Mouse (Mus musculus) myocyte (in vitro differentiated cells): ENCODE measurements around the gene Sec22b. TPM values are rescaled to one million over a fixed set of nuclear protein-coding genes. Genes with fewer than 3 reads are reported as not detected.

Experiments used
- H3K27me3 ChIP-seq: one replicate; pipeline ENCODE4 v1.6.1; 2011; ENCODE audit not compliant: control insufficient read depth, insufficient read depth, insufficient read length
- H3K36me3 ChIP-seq: one replicate; pipeline ENCODE4 v1.6.1; 2011; ENCODE audit not compliant: control insufficient read depth, insufficient read depth
- H3K4me2 ChIP-seq: one replicate; pipeline ENCODE4 v1.6.1; 2011; ENCODE audit warnings: low read depth, control low read depth
- H3K4me3 ChIP-seq: one replicate; pipeline ENCODE4 v1.5.1; 2011; ENCODE audit warnings: mild to moderate bottlenecking, control low read depth, moderate library complexity
- H3K79me2 ChIP-seq: one replicate; pipeline ENCODE4 v1.6.1; 2011; ENCODE audit not compliant: control insufficient read depth, insufficient read depth
- H3ac ChIP-seq: one replicate; pipeline ENCODE4 v1.6.1; 2011; ENCODE audit not compliant: control insufficient read depth, insufficient read length
- CEBPB ChIP-seq: IDR thresholded peaks from 2 replicates; pipeline ENCODE4 v1.6.1; 2011; ENCODE audit warnings: mild to moderate bottlenecking, moderate library complexity; ENCODE audit not compliant: poor library complexity, insufficient read depth, severe bottlenecking
- E2F4 ChIP-seq: IDR thresholded peaks from one replicate; pipeline ENCODE4 v1.6.1; 2011; ENCODE audit warnings: mild to moderate bottlenecking, control low read depth, moderate library complexity; ENCODE audit not compliant: insufficient read depth
- MAX ChIP-seq: IDR thresholded peaks from one replicate; pipeline ENCODE4 v1.6.1; 2011; ENCODE audit warnings: low read depth, mild to moderate bottlenecking, control low read depth
- MYOD1 ChIP-seq, 3 experiments: IDR thresholded peaks; one replicate each; pipeline ENCODE4 v1.6.1; 2011; ENCODE audit warnings: control low read depth in 2 of 3, low read depth in 2 of 3, mild to moderate bottlenecking in 2 of 3, moderate library complexity in 1 of 3; ENCODE audit not compliant: insufficient read length in 2 of 3, control insufficient read depth in 1 of 3
- MYOG ChIP-seq, 3 experiments: IDR thresholded peaks; one replicate each; pipeline ENCODE4 v1.6.1; 2011; ENCODE audit warnings: control low read depth in 2 of 3, low read depth in 2 of 3, mild to moderate bottlenecking in 2 of 3; ENCODE audit not compliant: insufficient read length in 2 of 3, control insufficient read depth in 1 of 3, insufficient read depth in 1 of 3
- POLR2A ChIP-seq: IDR thresholded peaks from one replicate; pipeline ENCODE4 v1.6.1; 2011; ENCODE audit warnings: low read depth, mild to moderate bottlenecking, control low read depth, moderate library complexity; ENCODE audit not compliant: insufficient read length
- POLR2AphosphoS2 ChIP-seq: IDR thresholded peaks from one replicate; pipeline ENCODE4 v1.6.1; 2011; ENCODE audit warnings: low read depth, control low read depth; ENCODE audit not compliant: insufficient read length
- REST ChIP-seq: IDR thresholded peaks from one replicate; pipeline ENCODE4 v1.6.1; 2011; ENCODE audit warnings: mild to moderate bottlenecking, control low read depth, moderate library complexity; ENCODE audit not compliant: insufficient read depth, insufficient read length
- SRF ChIP-seq: IDR thresholded peaks from one replicate; pipeline ENCODE4 v1.6.1; 2011; ENCODE audit warnings: low read depth; ENCODE audit not compliant: control insufficient read depth, insufficient read length
- TCF12 ChIP-seq: IDR thresholded peaks from one replicate; pipeline ENCODE4 v1.6.1; 2011; ENCODE audit warnings: mild to moderate bottlenecking, control low read depth; ENCODE audit not compliant: poor library complexity, insufficient read depth, severe bottlenecking
- TCF3 ChIP-seq: IDR thresholded peaks from one replicate; pipeline ENCODE4 v1.6.1; 2011; ENCODE audit warnings: low read depth, control low read depth; ENCODE audit not compliant: insufficient read length
- USF1 ChIP-seq: IDR thresholded peaks from one replicate; pipeline ENCODE4 v1.6.1; 2011; ENCODE audit warnings: low read depth, mild to moderate bottlenecking, control low read depth, moderate library complexity
- polyA plus RNA-seq: library from polyadenylated mRNA; unstranded; fragments of >200 nt; fragmentation: generic; extraction: Trizol; gene quantifications from one replicate; pipeline ENCODE4 v1.2.1, GENCODE M21; 2012; ENCODE audit warnings: missing spikeins

Sec22b gene
- polyA plus RNA-seq, 1 experiment, result 55.6 TPM

GRCm38 (mm10) chr3:97925246-97925645, 24.3 kb downstream of the Sec22b start:
- no peak overlapping the region for H3K4me2 ChIP-seq
- H3K36me3 ChIP-seq, result peaks cover 26% of the 10 kb centered on the region
- no peaks in the 10 kb centered on the region for H3K79me2 ChIP-seq
- no peaks in the 10 kb centered on the region for H3K27me3 ChIP-seq
- H3K4me3 ChIP-seq, result no peak overlapping the region
- H3ac ChIP-seq, result no peak overlapping the region
- TF ChIP-seq POLR2A (no peak), TCF12 (no peak), SRF (no peak), POLR2AphosphoS2 (peak; percentile 29), E2F4 (no peak), USF1 (no peak), CEBPB (no peak), TCF3 (no peak), MYOD1 (IDR thresholded peaks at IDR 0.05; ENCODE audit: control insufficient read depth in 1 of 3, insufficient read length in 2 of 3, low read depth in 2 of 3) (peak in 1 of 3 experiments; percentile 73), MYOG (IDR thresholded peaks at IDR 0.05; ENCODE audit: control insufficient read depth in 1 of 3, insufficient read depth in 1 of 3, insufficient read length in 2 of 3, low read depth in 2 of 3) (peak in 1 of 3 experiments; percentile 71)

- H3K4me2 ChIP-seq, result no peak overlapping the region
- no peaks in the 10 kb centered on the region for H3K79me2 ChIP-seq
- TF ChIP-seq REST (no peak), USF1 (no peak)
- no peak overlapping the region for H3K4me3 ChIP-seq
- H3ac ChIP-seq, result no peak overlapping the region
- peaks cover 7% of the 10 kb centered on the region for H3K36me3 ChIP-seq
- no peaks in the 10 kb centered on the region for H3K27me3 ChIP-seq
Observed at GRCm38 (mm10) chr3:97927322-97927721, 26.3 kb downstream of the Sec22b start.

GRCm38 (mm10) chr3:97928968-97929858, 28.2 kb downstream of the Sec22b start:
- H3K4me3 ChIP-seq, result no peak overlapping the region
- no peaks in the 10 kb centered on the region for H3K79me2 ChIP-seq
- H3K36me3 ChIP-seq, result no peaks in the 10 kb centered on the region
- TF ChIP-seq POLR2A, result no peak
- no peak for TF ChIP-seq E2F4
- TF ChIP-seq CEBPB, result no peak
- no peak for TF ChIP-seq MYOD1 (IDR thresholded peaks at IDR 0.05; ENCODE audit: control insufficient read depth in 1 of 3, insufficient read length in 2 of 3, low read depth in 2 of 3)
- no peak for TF ChIP-seq TCF12
- no peak for TF ChIP-seq TCF3
- TF ChIP-seq REST, result no peak
- TF ChIP-seq MAX, result no peak
- no peak for TF ChIP-seq POLR2AphosphoS2
- TF ChIP-seq SRF, result no peak
- TF ChIP-seq MYOG (IDR thresholded peaks at IDR 0.05; ENCODE audit: control insufficient read depth in 1 of 3, insufficient read depth in 1 of 3, insufficient read length in 2 of 3, low read depth in 2 of 3), result no peak
- TF ChIP-seq USF1, result no peak
- no peaks in the 10 kb centered on the region for H3K27me3 ChIP-seq
- H3ac ChIP-seq, result no peak overlapping the region
- H3K4me2 ChIP-seq, result no peak overlapping the region

- Histone ChIP-seq H3K36me3 (no peaks in the 10 kb centered on the region), H3K4me2 (no peak overlapping the region), H3K79me2 (no peaks in the 10 kb centered on the region), H3K4me3 (no peak overlapping the region), H3ac (no peak overlapping the region), H3K27me3 (no peaks in the 10 kb centered on the region)
- no peak for TF ChIP-seq SRF
- no peak for TF ChIP-seq CEBPB
Observed at GRCm38 (mm10) chr3:97930141-97930786, 29.3 kb downstream of the Sec22b start.

- no peaks in the 10 kb centered on the region for H3K27me3 ChIP-seq
- H3K4me2 ChIP-seq, result no peak overlapping the region
- H3K79me2 ChIP-seq, result no peaks in the 10 kb centered on the region
- TF ChIP-seq SRF (no peak), CEBPB (no peak), MAX (no peak), E2F4 (no peak), POLR2A (no peak), TCF3 (no peak), MYOD1 (IDR thresholded peaks at IDR 0.05; ENCODE audit: control insufficient read depth in 1 of 3, insufficient read length in 2 of 3, low read depth in 2 of 3) (no peak), USF1 (no peak), MYOG (IDR thresholded peaks at IDR 0.05; ENCODE audit: control insufficient read depth in 1 of 3, insufficient read depth in 1 of 3, insufficient read length in 2 of 3, low read depth in 2 of 3) (no peak), POLR2AphosphoS2 (no peak), REST (no peak), TCF12 (no peak)
- no peak overlapping the region for H3K4me3 ChIP-seq
- no peak overlapping the region for H3ac ChIP-seq
- no peaks in the 10 kb centered on the region for H3K36me3 ChIP-seq
Observed at GRCm38 (mm10) chr3:97930787-97931158, 29.8 kb downstream of the Sec22b start.
